Mouse (Mus musculus) thymus, adult 2 months (tissue): ENCODE data around the gene Wipf2.

ENCODE experiments used
- CTCF ChIP-seq: fragments of 200-500 bp; IDR thresholded peaks from 2 replicates; pipeline ENCODE4 v1.5.1; 2012; ENCODE audit warnings: mild to moderate bottlenecking, control low read depth, low read length, moderate library complexity, borderline replicate concordance; ENCODE audit not compliant: control insufficient read depth, poor library complexity, insufficient read depth; ENCODE audit errors: extremely low read depth
- POLR2A ChIP-seq: fragments of 200-500 bp; IDR thresholded peaks from 2 replicates; pipeline ENCODE4 v1.6.1; 2012; ENCODE audit warnings: mild to moderate bottlenecking, low read length, control low read depth, moderate library complexity; ENCODE audit not compliant: control insufficient read depth, poor library complexity, insufficient read depth; ENCODE audit errors: extremely low read depth

- TF ChIP-seq POLR2A = no peak
- 0 out of 2 replicates have a peak, but pooled peaks have one; percentile 52 for TF ChIP-seq CTCF
These were observed 69.7 kb downstream of the Wipf2 start for GRCm38 (mm10) chr11:98933151-98933550.
